Mouse (Mus musculus) heart, adult 11 months (tissue): Measurements from ENCODE around the gene Ccr7.

Source experiments
- DNase-seq: peaks from one replicate; pipeline ENCODE4 v3.0.0; 2022

Gene Ccr7

DNA sequence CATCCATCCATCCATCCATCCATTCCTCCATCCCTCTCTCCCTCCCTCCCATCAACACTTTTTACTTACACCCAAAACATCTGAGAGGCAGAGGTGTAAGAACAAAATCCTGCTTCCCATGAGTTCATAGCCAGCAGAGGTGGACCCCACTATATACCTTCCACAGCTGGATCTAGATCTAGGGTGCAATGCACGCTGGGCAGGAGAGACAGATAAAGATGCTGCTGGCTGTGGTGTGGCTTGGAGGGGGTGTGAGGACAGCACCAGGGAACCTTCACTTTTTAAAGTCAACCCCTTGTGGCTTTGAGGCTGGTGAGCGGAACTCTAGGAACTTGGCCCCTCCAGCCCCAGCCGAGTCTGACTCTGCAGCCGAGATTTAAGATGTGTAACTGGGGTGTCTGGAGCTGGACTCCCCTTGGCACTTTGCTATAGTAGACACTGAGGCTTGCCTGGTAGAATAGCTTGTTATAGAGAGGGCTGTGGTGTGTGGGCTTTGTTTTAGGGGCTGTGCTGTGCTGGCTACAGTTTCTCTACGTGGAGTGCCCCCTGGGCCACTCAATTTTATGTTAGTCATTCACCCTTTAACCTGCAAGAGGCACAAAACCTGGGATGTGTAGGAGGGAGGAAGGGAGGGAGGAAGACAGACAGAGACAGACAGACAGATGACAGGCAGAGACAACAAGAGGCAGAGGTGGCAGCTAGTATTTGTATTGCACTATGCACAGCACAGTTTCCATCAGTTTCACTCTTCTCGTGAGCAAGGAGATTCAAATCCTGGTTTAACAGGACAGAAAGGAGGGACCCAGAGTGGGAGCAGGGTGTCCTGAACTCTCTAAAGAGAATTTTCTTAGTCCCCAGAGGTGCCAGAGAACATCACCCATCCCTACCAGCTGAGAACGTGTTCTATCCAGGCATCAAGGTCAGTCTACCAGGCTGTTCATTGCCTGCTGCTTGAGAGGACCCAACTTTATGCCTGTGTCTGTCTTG is 817 bp downstream of the Ccr7 start:
- no peak for DNase-seq

GRCm38 (mm10) chr11:99152323-99153144 is 2.3 kb downstream of the Ccr7 start:
- no peak for DNase-seq

DNA sequence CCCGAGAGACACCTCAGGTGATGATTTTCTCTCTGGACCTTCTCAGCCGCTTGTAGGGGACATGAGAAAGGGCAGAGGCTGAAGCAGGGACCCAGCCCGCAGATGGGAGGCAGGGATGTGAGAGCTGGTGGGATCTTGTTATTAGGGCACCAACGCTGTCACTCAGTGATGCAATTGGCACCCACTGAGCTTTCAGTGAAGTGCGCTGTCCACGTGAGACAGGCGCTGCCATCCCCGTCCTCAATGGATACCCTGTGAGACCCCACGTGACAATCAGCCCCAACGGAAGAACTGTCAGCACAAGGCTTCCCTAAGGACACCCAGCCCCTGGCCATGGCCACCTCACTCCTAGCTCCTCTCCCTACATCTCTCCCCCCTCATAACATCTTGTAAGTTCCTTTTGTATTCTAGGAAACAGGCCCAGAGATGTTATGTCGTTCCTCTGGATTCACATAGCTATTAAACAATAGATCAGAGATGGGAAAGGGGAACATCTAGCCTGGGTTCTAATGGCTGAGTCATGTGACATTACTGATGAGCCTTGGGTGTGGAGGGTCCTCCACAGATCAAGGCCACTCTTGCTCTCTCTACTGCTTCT is 3.4 kb downstream of the Ccr7 start:
- no peak for DNase-seq

GRCm38 (mm10) chr11:99150889-99151288 is 4.0 kb downstream of the Ccr7 start:
- peak; percentile 72 for DNase-seq

DNA sequence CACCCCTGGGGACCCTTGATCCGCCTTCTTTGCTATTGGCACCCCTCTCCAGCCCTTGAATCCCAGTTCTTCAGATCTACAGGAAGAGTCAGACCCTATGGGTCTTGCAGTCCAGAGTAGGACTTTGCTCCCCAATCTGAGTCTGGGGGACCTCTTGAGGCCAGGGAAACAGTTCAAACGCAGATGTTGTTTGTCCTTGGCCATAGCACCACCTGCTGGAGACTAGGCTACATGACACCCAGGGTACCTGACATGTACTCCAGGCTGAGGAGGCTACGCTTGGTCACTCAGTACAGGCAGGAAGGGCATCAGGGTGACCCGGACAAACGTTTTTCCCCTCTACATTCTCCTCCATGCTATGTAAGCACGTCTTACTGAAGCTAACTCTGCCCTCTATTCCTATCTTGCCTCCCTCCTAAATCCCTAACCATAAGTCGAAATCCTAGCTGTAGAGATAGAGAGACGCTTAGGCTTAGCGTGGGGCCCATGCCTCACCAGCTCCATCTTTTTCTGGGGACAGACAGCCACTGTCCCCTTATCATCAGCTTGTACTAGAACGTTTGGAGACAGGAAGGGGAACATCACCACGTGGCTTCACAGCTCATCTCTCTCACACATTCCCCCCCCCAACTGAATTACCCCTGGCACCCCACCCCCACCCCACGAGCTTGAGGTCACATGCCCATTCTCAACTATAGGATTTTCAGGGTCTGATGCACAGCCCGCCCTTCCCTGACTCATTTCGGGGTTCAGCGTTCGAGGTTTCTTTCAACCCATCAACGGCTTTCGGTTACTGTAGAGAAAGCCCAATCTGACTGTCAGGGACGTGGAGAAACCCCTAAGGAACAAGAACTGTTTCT is 4.7 kb downstream of the Ccr7 start:
- DNase-seq, result peak; percentile 96

- DNase-seq, result peak; percentile 94
Observed at GRCm38 (mm10) chr11:99148896-99149703, 5.8 kb downstream of the Ccr7 start.

GRCm38 (mm10) chr11:99148400-99148799 is 6.5 kb downstream of the Ccr7 start:
- DNase-seq, result no peak

- peak; percentile 88 for DNase-seq
Observed at GRCm38 (mm10) chr11:99147920-99148289, 7.0 kb downstream of the Ccr7 start.

GRCm38 (mm10) chr11:99147041-99147919 is 7.6 kb downstream of the Ccr7 start:
- peak; percentile 92 for DNase-seq

GRCm38 (mm10) chr11:99146558-99146957 is 8.3 kb downstream of the Ccr7 start:
- DNase-seq, result no peak

GRCm38 (mm10) chr11:99145765-99146164 is 9.1 kb downstream of the Ccr7 start:
- peak; percentile 91 for DNase-seq

DNA sequence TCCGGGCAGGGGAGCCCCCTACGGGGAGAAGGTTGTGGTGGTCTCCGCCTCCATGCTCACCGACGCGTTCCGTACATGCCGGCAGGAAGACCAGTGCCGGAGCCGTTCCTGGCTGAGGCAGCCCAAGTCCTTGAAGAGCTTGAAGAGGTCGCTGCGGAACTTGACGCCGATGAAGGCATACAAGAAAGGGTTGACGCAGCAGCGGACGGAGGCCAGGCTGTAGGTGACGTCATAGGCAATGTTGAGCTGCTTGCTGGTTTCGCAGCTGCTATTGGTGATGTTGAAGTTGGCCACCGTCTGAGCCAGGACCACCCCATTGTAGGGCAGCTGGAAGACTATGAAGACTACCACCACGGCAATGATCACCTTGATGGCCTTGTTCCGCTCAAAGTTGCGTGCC is 9.9 kb downstream of the Ccr7 start:
- peak; percentile 89 for DNase-seq

DNA sequence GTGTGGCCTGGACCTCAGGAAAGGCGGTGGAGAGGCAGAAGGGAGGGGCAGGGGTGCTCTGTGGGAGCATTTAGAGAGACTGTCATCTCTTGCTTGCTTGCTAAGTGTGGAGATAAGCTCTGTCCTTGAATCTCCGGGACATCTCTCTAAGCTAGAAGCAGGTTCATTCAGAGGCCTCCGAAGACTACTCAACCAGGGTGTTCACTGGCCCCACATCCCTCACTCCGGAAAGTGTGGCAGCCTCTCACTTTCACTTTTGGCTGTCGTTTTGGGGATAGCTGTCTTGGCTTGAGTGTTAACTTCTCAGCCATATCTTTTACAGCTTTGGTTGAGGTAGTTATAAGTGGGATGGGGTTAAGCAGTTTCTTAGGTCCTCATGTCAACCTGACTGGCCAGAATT is 10.4 kb downstream of the Ccr7 start:
- DNase-seq, result peak; percentile 92

DNA sequence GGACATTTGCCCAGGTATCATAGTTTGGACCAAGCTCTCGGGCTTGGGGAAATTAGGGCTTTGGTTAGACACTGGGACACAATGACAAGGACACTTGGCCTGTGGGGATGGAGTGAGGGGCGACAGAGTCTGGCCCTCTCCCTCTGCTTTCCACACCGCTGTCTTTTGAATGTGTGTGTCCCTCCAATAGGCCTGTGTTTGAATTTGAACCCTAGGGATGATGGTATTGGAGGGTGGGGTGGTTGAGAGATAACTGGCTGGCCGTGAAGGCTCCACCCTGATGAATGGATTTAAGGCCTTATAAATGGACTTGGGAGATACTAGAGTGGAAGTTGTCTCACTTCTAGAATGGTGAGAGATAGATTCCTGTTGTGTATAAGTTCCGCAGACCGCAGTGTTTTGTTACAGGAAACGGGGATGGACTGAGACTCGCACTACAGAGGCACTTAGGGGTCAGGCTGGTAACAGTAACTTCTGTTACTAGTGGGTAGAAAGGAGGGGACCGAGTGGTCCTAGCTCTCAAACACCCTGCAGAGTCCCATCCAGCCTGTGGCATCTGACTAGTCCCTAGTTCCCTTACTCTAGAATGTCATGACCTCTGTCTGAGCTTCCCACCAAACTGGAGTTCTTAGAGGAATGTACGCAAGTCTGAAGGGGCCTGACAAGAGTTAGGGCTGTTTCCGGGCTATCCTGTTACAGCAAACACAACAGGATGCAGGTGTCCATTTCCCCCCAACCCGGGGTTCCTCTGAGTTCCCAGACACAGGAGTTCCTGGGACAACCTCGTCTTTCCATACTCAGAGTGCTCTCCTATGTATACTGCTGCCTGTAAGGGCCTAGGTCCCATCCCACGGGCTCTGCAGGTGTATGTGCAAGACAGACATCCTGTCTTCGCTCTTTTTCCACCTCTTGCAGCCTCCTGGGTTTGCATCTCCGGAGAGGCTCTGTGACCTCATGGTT is 11.5 kb downstream of the Ccr7 start:
- DNase-seq, result peak; percentile 84

DNA sequence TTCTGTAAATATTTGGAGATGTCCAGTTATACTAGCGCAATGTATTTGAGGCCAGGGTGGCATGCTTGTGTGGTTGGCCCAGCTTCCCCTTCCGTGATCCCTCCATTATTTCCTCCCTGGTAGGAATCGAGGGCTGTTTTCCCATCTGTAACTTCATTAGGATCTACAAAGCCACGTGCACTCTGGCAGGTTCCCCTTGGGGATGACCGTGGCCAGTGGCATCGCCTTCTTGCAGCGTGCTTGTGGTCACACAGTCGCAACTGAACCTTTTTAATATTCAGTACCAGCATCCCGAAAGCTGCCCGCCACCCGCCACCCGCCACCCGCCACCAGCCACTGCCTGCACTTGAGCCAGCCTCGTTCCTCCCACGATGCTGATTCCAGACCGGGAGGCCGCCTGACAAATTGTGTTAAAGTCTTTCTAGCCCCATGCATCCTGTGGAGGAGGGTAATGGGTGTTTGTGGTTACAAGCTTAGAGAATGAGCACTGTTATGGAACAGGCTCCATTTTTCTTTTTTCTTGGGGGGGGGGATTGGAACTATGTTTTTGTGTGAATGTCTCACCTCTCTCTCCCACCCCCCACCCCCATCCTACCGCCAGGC is 12.3 kb downstream of the Ccr7 start:
- peak; percentile 92 for DNase-seq

DNA sequence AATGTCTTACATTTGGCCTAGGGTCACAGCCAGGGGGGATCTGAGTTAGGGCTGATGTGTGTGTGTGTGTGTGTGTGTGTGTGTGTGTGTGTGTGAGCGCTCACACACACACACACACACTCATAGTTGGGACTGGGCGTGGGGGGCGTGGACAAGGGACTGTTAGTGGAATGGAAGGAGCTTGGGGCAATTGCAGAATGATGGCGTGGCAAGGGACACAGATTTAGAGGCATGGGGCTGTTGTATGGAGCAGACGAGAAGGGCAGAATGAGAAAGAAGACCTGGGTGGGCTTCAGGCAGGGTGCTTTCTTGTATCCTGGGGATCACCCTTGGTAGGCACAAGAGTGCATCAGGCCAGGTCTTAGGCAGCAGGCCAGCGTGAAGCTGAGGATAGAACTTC is 12.8 kb downstream of the Ccr7 start:
- peak; percentile 88 for DNase-seq

- DNase-seq, result peak; percentile 98
Observed at GRCm38 (mm10) chr11:99141600-99141999, 13.3 kb downstream of the Ccr7 start.

DNA sequence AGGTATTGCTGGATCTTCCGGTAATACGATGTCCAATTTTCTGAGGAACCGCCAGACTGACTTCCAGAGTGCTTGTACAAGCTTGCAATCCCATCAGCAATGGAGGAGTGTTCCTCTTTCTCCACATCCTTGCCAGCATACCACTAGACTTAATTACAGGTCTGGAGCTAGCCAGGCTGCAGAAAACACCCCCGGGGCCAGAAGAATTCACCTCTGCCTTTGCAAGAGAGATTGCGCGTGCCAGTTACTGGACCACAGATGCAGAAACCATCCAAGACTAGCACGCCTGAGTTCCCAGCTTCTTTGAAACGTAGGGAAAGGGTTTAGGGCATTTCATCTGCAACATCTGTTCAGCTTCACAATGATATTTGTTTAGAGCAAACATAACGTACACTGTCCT is 15.9 kb downstream of the Ccr7 start:
- peak; percentile 90 for DNase-seq

- no peak for DNase-seq
Observed at GRCm38 (mm10) chr11:99137385-99137784, 17.5 kb downstream of the Ccr7 start.
